Mouse (Mus musculus): ENCODE measurements around the gene Tbc1d9b.

- TF ChIP-seq GATA1 (IDR thresholded peaks at IDR 0.05; ENCODE audit: low read length) (no peak), TAL1 (IDR thresholded peaks at IDR 0.05; ENCODE audit: low read length) (no peak)
These were observed 66.3 kb downstream of the Tbc1d9b start for GRCm38 (mm10) chr11:50197500-50197899.

All from erythroblast, embryonic 14.5 days (primary cell).